ENCODE assay signal across 35 mouse cellular contexts in genomic region chr3:62352876-62353275, GRCm38 (mm10). TPM values are rescaled to one million over a fixed set of nuclear protein-coding genes. Genes with fewer than 3 reads are reported as not detected.
"Had no signal": no experiment of that assay in that cellular context is flagged by ENCODE, and none has a peak within 500 bp of the region (broad histone marks: within the 10 kb centered on the region; RNA-seq: fewer than 3 reads in every experiment).

No protein-coding gene starts in this region.

- H3K27me3 ChIP-seq: heart, embryonic 12.5 days; heart, embryonic 13.5 days; heart, embryonic 15.5 days; hindbrain, embryonic 12.5 days; hindbrain, embryonic 13.5 days; hindbrain, embryonic 15.5 days; intestine, embryonic 15.5 days; kidney, embryonic 15.5 days had no signal

- H3K9ac ChIP-seq: heart, embryonic 12.5 days; heart, embryonic 13.5 days; heart, embryonic 15.5 days; hindbrain, embryonic 12.5 days; hindbrain, embryonic 13.5 days; hindbrain, embryonic 14.5 days; hindbrain, embryonic 15.5 days; intestine, embryonic 15.5 days; kidney, embryonic 15.5 days had no signal

- H3K36me3 ChIP-seq: heart, embryonic 10.5 days; heart, embryonic 12.5 days; heart, embryonic 15.5 days; hindbrain, embryonic 12.5 days; hindbrain, embryonic 13.5 days; hindbrain, embryonic 15.5 days; intestine, embryonic 15.5 days had no signal

- H3K4me2 ChIP-seq: heart, embryonic 11.5 days; heart, embryonic 12.5 days; heart, embryonic 13.5 days; heart, embryonic 15.5 days; hindbrain, embryonic 12.5 days; hindbrain, embryonic 13.5 days; hindbrain, embryonic 14.5 days; hindbrain, embryonic 15.5 days; intestine, embryonic 15.5 days; kidney, embryonic 15.5 days had no signal

- H3K9me3 ChIP-seq: heart, embryonic 10.5 days; heart, embryonic 12.5 days; heart, embryonic 13.5 days; heart, embryonic 15.5 days; hindbrain, embryonic 10.5 days; hindbrain, embryonic 12.5 days; hindbrain, embryonic 13.5 days; hindbrain, embryonic 15.5 days; intestine, embryonic 15.5 days; kidney, embryonic 15.5 days had no signal

- H3K4me3 ChIP-seq: heart, embryonic 10.5 days; heart, embryonic 12.5 days; heart, embryonic 13.5 days; heart, embryonic 15.5 days; hindbrain, embryonic 10.5 days; hindbrain, embryonic 12.5 days; hindbrain, embryonic 13.5 days; hindbrain, embryonic 15.5 days; intestine, embryonic 15.5 days; kidney, embryonic 15.5 days; layer of hippocampus, adult 2 months; left cerebral cortex, adult 2 months had no signal

- H3K27ac ChIP-seq: heart, embryonic 10.5 days; heart, embryonic 13.5 days; heart, embryonic 15.5 days; hindbrain, embryonic 10.5 days; hindbrain, embryonic 12.5 days; hindbrain, embryonic 13.5 days; hindbrain, embryonic 14.5 days; hindbrain, embryonic 15.5 days; hindbrain, postnatal 0 days; intestine, embryonic 15.5 days; kidney, embryonic 15.5 days; kidney, postnatal 0 days; layer of hippocampus, adult 2 months; left cerebral cortex, adult 2 months had no signal

- DNase-seq: heart, postnatal 10 days; heart, postnatal 14 days; heart, postnatal 36 days; heart, postnatal 4 days; kidney, adult 11 months; kidney, adult 18-20 months; kidney, adult 2 months; kidney, adult 8-10 months; kidney, adult 9 months; kidney, postnatal 10 days; kidney, postnatal 14 days; kidney, postnatal 25 days; kidney, postnatal 36 days; kidney, postnatal 4 days; layer of hippocampus, adult 9-11 months; layer of hippocampus, postnatal 36 days had no signal

- H3K4me1 ChIP-seq: heart, embryonic 10.5 days; heart, embryonic 12.5 days; heart, embryonic 13.5 days; heart, embryonic 15.5 days; hindbrain, embryonic 10.5 days; hindbrain, embryonic 12.5 days; hindbrain, embryonic 13.5 days; hindbrain, embryonic 15.5 days; kidney, embryonic 15.5 days had no signal

- ATAC-seq: hindbrain, embryonic 16.5 days; hindbrain, postnatal 0 days; inflammation-experienced regulatory T-cells, adult 6 months; intestine, embryonic 15.5 days had no signal

RNA-seq across cellular contexts. Expression of gene Arhgef26, which starts 14.7 kb away (rescaled TPM):
- total RNA-seq: hematopoietic stem cell, adult 5-6 weeks had no signal
